Mouse (Mus musculus) liver, postnatal 0 days (tissue): ENCODE measurements around the gene Lrig1. TPM values are rescaled to one million over a fixed set of nuclear protein-coding genes. Genes with fewer than 3 reads are reported as not detected.

Source experiments
- ATAC-seq: fragments of 200-750 bp; cut with Nextera tagmentation; 2 replicates; pipeline ENCODE4 v1.8.0; 2017; ENCODE audit warnings: mild to moderate bottlenecking, moderate library complexity
- DNase-seq: peaks from one replicate; pipeline ENCODE4 v3.0.0-alpha.2; 2016
- H3K27ac ChIP-seq: fragments of 300-500 bp; sonication (generic); 2 replicates; pipeline ENCODE4 v1.5.1; 2014; ENCODE audit warnings: antibody characterized with exemption, moderate library complexity, mild to moderate bottlenecking, low read depth
- H3K27me3 ChIP-seq: fragments of 300-500 bp; sonication (generic); 2 replicates; pipeline ENCODE4 v1.6.1; 2014; ENCODE audit warnings: low read length, control low read depth, mixed read lengths; ENCODE audit not compliant: insufficient read depth
- H3K36me3 ChIP-seq: fragments of 300-500 bp; sonication (generic); replicated peaks from 2 replicates; pipeline ENCODE4 v1.6.1; 2014; ENCODE audit warnings: mild to moderate bottlenecking, control low read depth, low read length, moderate library complexity, mixed read lengths; ENCODE audit not compliant: insufficient read depth
- H3K4me1 ChIP-seq: fragments of 300-500 bp; sonication (generic); 2 replicates; pipeline ENCODE4 v1.6.1; 2014; ENCODE audit warnings: antibody characterized with exemption, mild to moderate bottlenecking, control low read depth; ENCODE audit not compliant: insufficient read depth
- H3K4me2 ChIP-seq: fragments of 300-500 bp; sonication (generic); 2 replicates; pipeline ENCODE4 v1.6.1; 2014; ENCODE audit warnings: low read depth, mild to moderate bottlenecking, low read length, moderate library complexity, mixed read lengths
- H3K4me3 ChIP-seq: fragments of 300-500 bp; sonication (generic); 2 replicates; pipeline ENCODE4 v1.5.1; 2014; ENCODE audit warnings: low read depth, low read length
- H3K9ac ChIP-seq: fragments of 300-500 bp; sonication (generic); replicated peaks from 2 replicates; pipeline ENCODE4 v1.6.1; 2014; ENCODE audit warnings: mild to moderate bottlenecking, moderate library complexity
- H3K9me3 ChIP-seq: fragments of 300-500 bp; sonication (generic); 2 replicates; pipeline ENCODE4 v1.6.1; 2016; ENCODE audit warnings: mild to moderate bottlenecking, control low read depth, low read length, mixed read lengths
- CTCF ChIP-seq: sonication (generic); IDR thresholded peaks from 2 replicates; pipeline ENCODE4 v1.5.1; 2016; ENCODE audit warnings: antibody characterized with exemption, low read depth
- EP300 ChIP-seq: IDR thresholded peaks from 2 replicates; pipeline ENCODE4 v1.6.1; 2016; ENCODE audit warnings: antibody characterized with exemption, low read depth, mild to moderate bottlenecking
- WGBS: fragments of 180-500 bp; shearing (Covaris S2); extraction: QIAGEN DNeasy Blood & Tissue Kit; methylation state at CpG from one replicate; pipeline ENCODE4 v1.1.7; 2014; ENCODE audit not compliant: insufficient replicate concordance; 5-methylcytosine and 5-hydroxymethylcytosine counted together
- polyA plus RNA-seq: library from polyadenylated mRNA; unstranded; fragments of >200 nt; fragmentation: Nextera tagmentation; extraction: Ambion mirVana; gene quantifications from 2 replicates; pipeline ENCODE4 v1.2.1, GENCODE M21; 2015

Gene Lrig1
- polyA plus RNA-seq, 1 experiment from 2014 or later: 2.5 TPM

- Histone ChIP-seq H3K4me1 (no peaks in the 10 kb centered on the region), H3K4me2 (no peak overlapping the region), H3K27ac (no peak overlapping the region), H3K27me3 (no peaks in the 10 kb centered on the region), H3K9ac (no peak overlapping the region), H3K36me3 (no peaks in the 10 kb centered on the region), H3K9me3 (no peaks in the 10 kb centered on the region), H3K4me3 (no peak overlapping the region)
- peak; percentile 5 for DNase-seq
- TF ChIP-seq CTCF (no peak), EP300 (no peak)
- ATAC-seq: no peak
- 64% methylated on average over 4 of the region's 4 CpGs for WGBS
These were observed 107.2 kb downstream of the Lrig1 start for GRCm38 (mm10) chr6:94592710-94593109.

GRCm38 (mm10) chr6:94592243-94592642 is 107.7 kb downstream of the Lrig1 start:
- Histone ChIP-seq H3K27me3 (no peaks in the 10 kb centered on the region), H3K36me3 (no peaks in the 10 kb centered on the region), H3K4me2 (no peak overlapping the region), H3K9me3 (no peaks in the 10 kb centered on the region), H3K27ac (no peak overlapping the region), H3K4me1 (no peaks in the 10 kb centered on the region), H3K4me3 (no peak overlapping the region), H3K9ac (no peak overlapping the region)
- 70% methylated on average over 8 of the region's 8 CpGs for WGBS
- DNase-seq (peak; percentile 10), ATAC-seq (no peak)
- TF ChIP-seq EP300: no peak
- TF ChIP-seq CTCF: no peak

GRCm38 (mm10) chr6:94588365-94588764 is 111.6 kb downstream of the Lrig1 start:
- Histone ChIP-seq H3K4me2 (no peak overlapping the region), H3K36me3 (no peaks in the 10 kb centered on the region), H3K4me3 (no peak overlapping the region), H3K9ac (no peak overlapping the region), H3K9me3 (no peaks in the 10 kb centered on the region), H3K27me3 (no peaks in the 10 kb centered on the region), H3K4me1 (no peaks in the 10 kb centered on the region), H3K27ac (no peak overlapping the region)
- WGBS: 82% methylated on average over 4 of the region's 4 CpGs
- ATAC-seq (no peak), DNase-seq (no peak)
- no peak for TF ChIP-seq CTCF
- no peak for TF ChIP-seq EP300

- Histone ChIP-seq H3K27me3 (no peaks in the 10 kb centered on the region), H3K4me1 (no peaks in the 10 kb centered on the region), H3K4me2 (no peak overlapping the region), H3K36me3 (no peaks in the 10 kb centered on the region), H3K9me3 (no peaks in the 10 kb centered on the region), H3K4me3 (no peak overlapping the region), H3K9ac (no peak overlapping the region), H3K27ac (no peak overlapping the region)
- DNase-seq (no peak), ATAC-seq (no peak)
- WGBS: 73% methylated on average over 4 of the region's 4 CpGs
- no peak for TF ChIP-seq EP300
- TF ChIP-seq CTCF: no peak
These were observed 115.0 kb downstream of the Lrig1 start for GRCm38 (mm10) chr6:94584976-94585375.

- Histone ChIP-seq H3K9ac (no peak overlapping the region), H3K27ac (no peak overlapping the region), H3K36me3 (no peaks in the 10 kb centered on the region), H3K9me3 (no peaks in the 10 kb centered on the region), H3K4me3 (no peak overlapping the region), H3K4me1 (no peaks in the 10 kb centered on the region), H3K4me2 (no peak overlapping the region), H3K27me3 (no peaks in the 10 kb centered on the region)
- DNase-seq (no peak), ATAC-seq (no peak)
- TF ChIP-seq EP300 (no peak), CTCF (no peak)
- 85% methylated on average over 9 of the region's 9 CpGs for WGBS
These were observed 115.7 kb downstream of the Lrig1 start for GRCm38 (mm10) chr6:94584147-94584695.

GRCm38 (mm10) chr6:94582055-94582454 is 117.9 kb downstream of the Lrig1 start:
- no peak for ATAC-seq
- H3K9me3 ChIP-seq: no peaks in the 10 kb centered on the region
- WGBS: 53% methylated on average over 9 of the region's 9 CpGs
- TF ChIP-seq EP300 (no peak), CTCF (no peak)
- H3K9ac ChIP-seq: no peak overlapping the region
- no peaks in the 10 kb centered on the region for H3K27me3 ChIP-seq
- no peaks in the 10 kb centered on the region; the same call in 1 of the 2 replicates for H3K36me3 ChIP-seq
- H3K4me1 ChIP-seq: no peaks in the 10 kb centered on the region
- no peak overlapping the region for H3K4me3 ChIP-seq
- DNase-seq: no peak
- H3K27ac ChIP-seq: no peak overlapping the region
- H3K4me2 ChIP-seq: no peak overlapping the region

- no peaks in the 10 kb centered on the region for H3K4me1 ChIP-seq
- no peaks in the 10 kb centered on the region; the same call in 1 of the 2 replicates for H3K36me3 ChIP-seq
- H3K27ac ChIP-seq: no peak overlapping the region
- ATAC-seq (no peak), DNase-seq (no peak)
- no peaks in the 10 kb centered on the region for H3K27me3 ChIP-seq
- no peaks in the 10 kb centered on the region for H3K9me3 ChIP-seq
- H3K4me2 ChIP-seq: no peak overlapping the region
- H3K4me3 ChIP-seq: no peak overlapping the region
- TF ChIP-seq CTCF (no peak), EP300 (no peak)
- 89% methylated on average over 8 of the region's 8 CpGs for WGBS
- H3K9ac ChIP-seq: no peak overlapping the region
These were observed 122.0 kb downstream of the Lrig1 start for GRCm38 (mm10) chr6:94577991-94578390.
